Mouse (Mus musculus) gastrocnemius, adult 2 months (tissue): Measurements from ENCODE around the gene Tnnt3. TPM values are rescaled to one million over a fixed set of nuclear protein-coding genes. Genes with fewer than 3 reads are reported as not detected.

Experiments
- DNase-seq: peaks from one replicate; pipeline ENCODE4 v3.0.0; 2022
- H3K27ac ChIP-seq: fragments of 200-600 bp; 2 replicates; pipeline ENCODE4 v1.8.1; 2022; ENCODE audit warnings: mild to moderate bottlenecking
- H3K4me3 ChIP-seq: fragments of 200-600 bp; 2 replicates; pipeline ENCODE4 v1.8.1; 2022; ENCODE audit warnings: mild to moderate bottlenecking, moderate library complexity
- CTCF ChIP-seq: fragments of 200-600 bp; IDR thresholded peaks from 2 replicates; pipeline ENCODE4 v1.8.1; 2022; ENCODE audit warnings: antibody characterized with exemption, mild to moderate bottlenecking, moderate library complexity
- intact Hi-C: fragments of 180-260 bp; cut with DNase I; formaldehyde crosslinking; loops from one replicate; pipeline ENCODE4 v1.15.1; 2025
- total RNA-seq, 2 experiments: library from RNA; stranded (reverse); gene quantifications; 2 replicates each; pipeline ENCODE4 v1.2.3; 2021

Tnnt3 gene
- total RNA-seq, 2 experiments from 2014 or later: 28,899 to 38,022 TPM

GRCm38 (mm10) chr7:142462594-142463078, 36.0 kb upstream of the Tnnt3 start:
- TF ChIP-seq CTCF: no peak
- peak; percentile 68 for DNase-seq
- intact Hi-C loops: loop anchor here (1.0 kb wide), 1 partner anchor 33 kb away; no protein-coding TSS in a partner anchor
- peak overlapping the region; percentile 55 for H3K4me3 ChIP-seq
- H3K27ac ChIP-seq: peak overlapping the region; percentile 93

GRCm38 (mm10) chr7:142470171-142470691, 28.4 kb upstream of the Tnnt3 start:
- Histone ChIP-seq H3K4me3 (peak overlapping the region; percentile 7; the same call in 1 of the 2 replicates), H3K27ac (peak overlapping the region; percentile 81)
- intact Hi-C loops: no loop called here
- TF ChIP-seq CTCF: no peak
- DNase-seq: peak; percentile 8

GRCm38 (mm10) chr7:142470808-142471413, 27.7 kb upstream of the Tnnt3 start:
- peak overlapping the region; percentile 81 for H3K27ac ChIP-seq
- intact Hi-C loops: no loop called here
- no peak for TF ChIP-seq CTCF
- DNase-seq: peak; percentile 78
- H3K4me3 ChIP-seq: peak overlapping the region; percentile 31; the same call in 1 of the 2 replicates

DNA sequence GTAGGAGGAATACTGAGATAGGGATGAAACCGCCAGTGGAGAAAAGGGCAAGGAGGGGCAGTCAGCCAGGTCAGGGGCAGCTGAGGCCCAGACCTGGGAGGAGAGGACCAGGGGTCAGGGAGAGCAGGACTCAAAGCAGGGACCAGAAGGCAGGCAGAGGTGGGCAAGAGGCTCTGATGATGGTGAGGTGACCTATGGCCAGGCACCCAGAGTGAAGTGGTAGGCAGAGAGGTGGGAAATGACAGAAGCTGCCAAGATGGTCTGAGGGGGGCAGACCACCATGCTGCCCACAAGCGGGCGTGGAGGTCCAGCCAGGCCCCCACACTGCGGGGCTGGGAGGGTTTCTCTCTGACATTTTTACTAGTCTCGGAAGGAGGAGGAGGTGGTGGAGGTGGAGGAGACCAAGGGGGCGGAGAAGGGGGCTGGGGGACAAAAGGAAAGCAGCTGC, 27.2 kb upstream of the Tnnt3 start:
- intact Hi-C loops: no loop called here
- TF ChIP-seq CTCF: no peak
- Histone ChIP-seq H3K27ac (peak overlapping the region; percentile 81), H3K4me3 (peak overlapping the region; percentile 31)
- peak; percentile 45 for DNase-seq

DNA sequence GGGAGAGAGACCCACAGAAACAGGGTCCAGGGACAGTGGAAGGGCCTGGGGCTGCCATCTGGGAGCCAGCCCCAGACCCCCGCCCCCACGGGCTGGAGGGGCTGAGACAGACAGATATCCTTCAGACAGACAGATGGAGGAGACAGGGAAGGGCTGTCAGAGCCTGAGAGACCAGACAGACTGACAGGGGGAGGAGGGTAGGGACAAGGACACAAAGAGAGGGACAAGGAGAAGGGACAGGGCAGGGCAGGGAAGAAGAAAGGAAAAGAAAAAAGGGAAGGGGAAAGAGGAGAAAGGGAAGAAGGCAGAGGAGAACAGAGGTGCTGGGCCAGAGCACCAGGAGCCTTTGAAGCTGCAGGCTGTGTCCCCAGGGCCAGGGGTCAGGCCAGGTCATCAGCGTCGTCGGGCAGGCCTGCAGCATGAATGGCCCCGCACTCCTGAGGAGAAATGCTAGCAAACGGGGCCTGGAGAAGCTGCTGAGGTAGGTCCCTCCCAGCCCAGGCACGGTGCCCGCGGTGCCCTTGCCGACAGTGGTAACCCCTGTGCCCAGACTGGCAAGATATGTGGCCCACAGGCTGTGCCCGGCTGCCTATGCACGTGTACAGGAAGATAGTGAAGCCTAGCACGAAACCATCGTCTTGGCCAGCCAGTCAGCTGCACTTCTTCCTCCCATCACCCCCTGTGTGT, 26.6 kb upstream of the Tnnt3 start:
- peak overlapping the region; percentile 31 for H3K4me3 ChIP-seq
- intact Hi-C loops: no loop called here
- DNase-seq: peak; percentile 82
- TF ChIP-seq CTCF: no peak
- H3K27ac ChIP-seq: peak overlapping the region; percentile 81

DNA sequence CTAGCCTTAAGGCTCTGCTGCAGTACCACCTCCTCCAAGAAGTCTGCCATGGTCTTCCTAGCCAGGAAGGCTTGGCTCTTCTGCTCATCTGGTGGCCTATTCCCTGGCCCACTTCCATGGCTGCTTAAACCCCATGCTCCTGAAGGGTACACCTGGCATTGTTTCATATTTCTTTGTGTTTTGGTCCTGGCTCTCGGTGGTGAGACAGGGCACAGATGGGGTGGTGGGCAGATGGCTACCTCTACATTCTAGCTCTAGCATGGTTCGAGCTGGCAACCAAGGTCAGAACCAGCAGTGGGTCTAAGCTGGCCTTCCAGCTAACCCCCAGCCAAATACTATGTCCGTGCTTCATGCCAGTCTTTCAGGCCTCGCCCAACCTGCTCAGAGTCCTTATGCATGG, 25.7 kb upstream of the Tnnt3 start:
- DNase-seq: peak; percentile 21
- TF ChIP-seq CTCF: no peak
- Histone ChIP-seq H3K4me3 (peak overlapping the region; percentile 31), H3K27ac (peak overlapping the region; percentile 81)
- intact Hi-C loops: no loop called here

DNA sequence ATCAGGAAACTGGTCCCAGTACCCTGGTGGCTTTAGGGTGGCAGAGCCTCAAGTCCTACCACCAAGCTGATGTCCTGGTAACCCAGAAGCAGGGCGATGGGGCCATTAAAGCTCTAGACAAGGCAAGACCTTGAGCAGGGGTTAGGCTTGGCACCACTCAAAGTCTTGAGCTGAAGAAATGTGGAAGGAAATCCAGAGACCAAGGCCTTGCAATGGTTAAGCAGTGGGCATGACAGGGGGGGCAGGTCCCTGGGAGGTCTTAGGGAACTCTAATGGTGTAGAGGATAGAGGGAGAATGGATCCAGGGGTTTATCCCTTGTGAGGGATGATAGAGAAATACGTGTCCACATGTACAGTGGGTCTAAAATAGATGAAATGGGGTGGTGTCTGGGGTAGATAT, 25.2 kb upstream of the Tnnt3 start:
- peak overlapping the region; percentile 31 for H3K4me3 ChIP-seq
- intact Hi-C loops: no loop called here
- peak overlapping the region; percentile 81 for H3K27ac ChIP-seq
- TF ChIP-seq CTCF: no peak
- peak; percentile 14 for DNase-seq

GRCm38 (mm10) chr7:142474799-142475198, 23.8 kb upstream of the Tnnt3 start:
- TF ChIP-seq CTCF: no peak
- peak overlapping the region; percentile 73 for H3K4me3 ChIP-seq
- DNase-seq: peak; percentile 86
- intact Hi-C loops: no loop called here
- H3K27ac ChIP-seq: peak overlapping the region; percentile 89

GRCm38 (mm10) chr7:142475641-142476040, 23.0 kb upstream of the Tnnt3 start:
- TF ChIP-seq CTCF: no peak
- peak overlapping the region; percentile 89 for H3K27ac ChIP-seq
- H3K4me3 ChIP-seq: peak overlapping the region; percentile 73
- intact Hi-C loops: no loop called here
- peak; percentile 25 for DNase-seq

- DNase-seq: peak; percentile 16
- peak overlapping the region; percentile 73 for H3K4me3 ChIP-seq
- intact Hi-C loops: no loop called here
- H3K27ac ChIP-seq: peak overlapping the region; percentile 89
- TF ChIP-seq CTCF: no peak
Measured at GRCm38 (mm10) chr7:142476271-142476670, 22.4 kb upstream of the Tnnt3 start.

DNA sequence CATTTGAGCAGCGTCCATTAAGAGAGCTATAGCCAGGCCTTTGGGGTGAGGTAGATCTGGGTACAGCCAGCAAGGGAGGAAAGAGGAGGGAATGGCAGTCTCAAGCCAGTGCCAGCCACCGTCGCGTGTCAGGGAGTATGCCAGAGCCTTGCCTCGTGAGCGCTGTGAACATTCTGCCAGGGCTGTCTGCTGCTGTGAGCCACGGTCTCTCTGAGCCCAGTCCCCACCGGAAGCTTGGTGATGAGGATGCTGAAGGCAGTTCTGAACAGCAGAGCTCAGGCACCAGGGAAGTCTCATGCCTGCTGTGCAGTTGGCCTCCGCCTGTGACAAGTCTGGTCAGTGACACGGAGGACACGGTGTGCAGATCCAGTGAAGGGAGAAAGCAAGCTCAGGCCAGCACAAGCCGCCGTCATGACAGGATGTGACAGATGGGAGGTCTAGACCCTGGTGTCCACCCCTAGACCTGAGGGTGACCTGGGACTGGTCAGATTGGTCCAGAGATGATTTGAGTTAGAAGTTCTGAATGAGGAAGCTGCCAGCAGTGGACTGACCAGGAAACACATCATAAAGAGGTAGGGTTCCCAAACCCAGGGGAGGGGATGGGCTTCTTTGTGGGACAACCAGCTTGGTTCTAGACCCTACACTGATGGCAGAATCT, 21.7 kb upstream of the Tnnt3 start:
- intact Hi-C loops: no loop called here
- Histone ChIP-seq H3K27ac (peak overlapping the region; percentile 89), H3K4me3 (peak overlapping the region; percentile 73)
- peak; percentile 76 for DNase-seq
- TF ChIP-seq CTCF: no peak

- Histone ChIP-seq H3K27ac (peak overlapping the region; percentile 89), H3K4me3 (peak overlapping the region; percentile 73)
- peak; percentile 33 for DNase-seq
- intact Hi-C loops: no loop called here
- no peak for TF ChIP-seq CTCF
Measured at GRCm38 (mm10) chr7:142478001-142478400, 20.6 kb upstream of the Tnnt3 start.
